Mouse (Mus musculus): ENCODE results near the gene Mrpl50.
"Not testable (repeated sequence)": the region's sequence is repeated elsewhere in the genome, so short reads cannot be mapped to it uniquely, and the experiment has no call there.

Gene Mrpl50

GRCm38 (mm10) chr4:49520572-49521340, at the start of gene Mrpl50, which contains the start of gene Zfp189:
TSS of gene Mrpl50 (minus strand) at chr4:49521093.
TSS of gene Zfp189 (plus strand) at chr4:49521176.
- peak; percentile 96 for DNase-seq (ENCODE audit: low spot score)

GRCm38 (mm10) chr4:49567613-49568012, 46.7 kb upstream of the Mrpl50 start:
- DNase-seq (ENCODE audit: low spot score): peak; percentile 76

- DNase-seq (ENCODE audit: low spot score): no peak
Measured at GRCm38 (mm10) chr4:49559915-49560772, 39.3 kb upstream of the Mrpl50 start.

GRCm38 (mm10) chr4:49558181-49558580, 37.3 kb upstream of the Mrpl50 start:
- no peak for DNase-seq (ENCODE audit: low spot score)

GRCm38 (mm10) chr4:49557375-49557774, 36.5 kb upstream of the Mrpl50 start:
- no peak for DNase-seq (ENCODE audit: low spot score)

- DNase-seq (ENCODE audit: low spot score): no peak
Measured at GRCm38 (mm10) chr4:49553380-49553779, 32.5 kb upstream of the Mrpl50 start.

GRCm38 (mm10) chr4:49549383-49549782, 28.5 kb upstream of the Mrpl50 start, which contains the start of gene Aldob:
TSS of gene Aldob (minus strand) at chr4:49549546.
- DNase-seq (ENCODE audit: low spot score): no peak

GRCm38 (mm10) chr4:49547544-49548219, 26.8 kb upstream of the Mrpl50 start:
- no peak for DNase-seq (ENCODE audit: low spot score)

- DNase-seq (ENCODE audit: low spot score): no peak
Measured at GRCm38 (mm10) chr4:49546873-49547543, 26.1 kb upstream of the Mrpl50 start.

GRCm38 (mm10) chr4:49546026-49546425, 25.1 kb upstream of the Mrpl50 start:
- no peak for DNase-seq (ENCODE audit: low spot score)

- no peak for DNase-seq (ENCODE audit: low spot score)
Measured at GRCm38 (mm10) chr4:49540966-49541365, 20.1 kb upstream of the Mrpl50 start.

- DNase-seq (ENCODE audit: low spot score): peak; percentile 60
Measured at GRCm38 (mm10) chr4:49539665-49540064, 18.8 kb upstream of the Mrpl50 start.

GRCm38 (mm10) chr4:49536671-49537070, 15.8 kb upstream of the Mrpl50 start:
- DNase-seq (ENCODE audit: low spot score): no peak

GRCm38 (mm10) chr4:49535675-49536294, 14.9 kb upstream of the Mrpl50 start:
- no peak for DNase-seq (ENCODE audit: low spot score)

- no peak for DNase-seq (ENCODE audit: low spot score)
Measured at GRCm38 (mm10) chr4:49535036-49535435, 14.1 kb upstream of the Mrpl50 start.

GRCm38 (mm10) chr4:49522576-49522975, 1.7 kb upstream of the Mrpl50 start:
- DNase-seq (ENCODE audit: low spot score): peak; percentile 10

GRCm38 (mm10) chr4:49521346-49521745, 453 bp upstream of the Mrpl50 start:
- peak; percentile 9 for DNase-seq (ENCODE audit: low spot score)

- DNase-seq (ENCODE audit: low spot score): no peak
Measured at GRCm38 (mm10) chr4:49519476-49519875, 1.4 kb downstream of the Mrpl50 start.

GRCm38 (mm10) chr4:49514441-49514840, 6.5 kb downstream of the Mrpl50 start:
- no peak for DNase-seq (ENCODE audit: low spot score)

GRCm38 (mm10) chr4:49512636-49513035, 8.3 kb downstream of the Mrpl50 start:
- DNase-seq (ENCODE audit: low spot score): no peak

- DNase-seq (ENCODE audit: low spot score): not testable (repeated sequence)
Measured at GRCm38 (mm10) chr4:49510236-49510835, 10.6 kb downstream of the Mrpl50 start.
